Mouse (Mus musculus): Measurements from ENCODE around the gene Elf2. TPM values are rescaled to one million over a fixed set of nuclear protein-coding genes. Genes with fewer than 3 reads are reported as not detected.
A peak's percentile ranks its signal among the peaks of the same experiment; 100 is the strongest.

Gene Elf2
- polyA plus RNA-seq, 2 experiments: 59.3 to 61.4 TPM

DNA sequence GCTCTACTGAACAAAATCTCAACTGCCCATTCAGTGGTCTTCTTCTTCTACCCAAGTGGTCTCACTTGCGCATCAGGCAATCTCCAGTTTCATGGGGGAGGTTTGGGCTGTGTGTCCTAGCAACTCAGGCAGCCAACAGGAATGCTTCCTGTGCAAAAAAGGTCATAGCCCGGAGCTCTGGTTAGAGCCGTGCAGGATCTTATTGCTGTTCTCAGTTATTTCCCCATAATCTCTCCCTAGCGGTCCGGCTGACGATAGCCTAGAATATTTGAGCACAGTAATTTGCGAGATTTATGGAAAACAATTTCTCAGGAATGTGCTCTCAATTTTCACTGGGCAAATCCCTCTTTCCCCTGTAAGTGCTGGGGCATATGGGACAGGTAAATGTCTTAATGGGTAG is 133.9 kb downstream of the Elf2 start:
- no peak overlapping the region for H3K4me2 ChIP-seq (replicated peaks; ENCODE audit: low read depth, low read length, severe bottlenecking)
- 0 out of 2 replicates have a peak, but pooled peaks cover 8% of the 10 kb centered on the region for H3K4me1 ChIP-seq (ENCODE audit: control insufficient read depth, insufficient read depth, low read length)
- no peak for TF ChIP-seq POLR2A (IDR thresholded peaks at IDR 0.05; ENCODE audit: borderline replicate concordance, extremely low read depth, insufficient read depth, insufficient read length)
- H3K36me3 ChIP-seq (ENCODE audit: control insufficient read depth, insufficient read depth, low read length): no peaks in the 10 kb centered on the region
- H3K27ac ChIP-seq (replicated peaks; ENCODE audit: low read depth, low read length): no peak overlapping the region
- H3K4me3 ChIP-seq (replicated peaks; ENCODE audit: low read length): no peak overlapping the region
- H3K9me3 ChIP-seq (ENCODE audit: control insufficient read depth, low read length): no peaks in the 10 kb centered on the region
- ATAC-seq (ENCODE audit: low FRiP score, low read depth) (peak; percentile 82), DNase-seq (ENCODE audit: low spot score) (peak; percentile 61)
- 19% methylated on average over 7 of the region's 7 CpGs for WGBS
- no peak overlapping the region for H3K9ac ChIP-seq (ENCODE audit: low read depth, low read length, severe bottlenecking)
- H3K27me3 ChIP-seq (ENCODE audit: control insufficient read depth, insufficient read depth, low read length): no peaks in the 10 kb centered on the region

DNA sequence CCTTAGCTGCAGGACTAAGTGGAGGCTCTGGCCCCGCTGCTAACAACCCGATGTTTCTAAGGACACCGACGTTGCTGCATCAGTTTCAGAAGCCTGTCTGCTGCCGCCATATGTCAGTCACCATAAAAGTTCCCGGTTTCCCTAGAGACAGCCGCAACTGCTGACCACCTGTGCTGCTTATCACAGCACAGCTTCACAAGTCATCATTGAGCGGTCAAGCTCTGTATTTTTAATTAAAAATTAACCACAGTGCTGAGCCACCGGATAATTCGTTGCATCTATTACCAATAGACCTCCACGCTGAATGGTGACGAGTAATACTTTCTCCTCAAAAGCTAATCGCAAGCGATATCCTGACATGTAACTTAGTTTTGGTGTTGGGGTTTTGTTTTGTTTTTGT is 135.6 kb downstream of the Elf2 start:
- H3K36me3 ChIP-seq (ENCODE audit: control insufficient read depth, insufficient read depth, low read length): no peaks in the 10 kb centered on the region
- WGBS: 86% methylated on average over 14 of the region's 14 CpGs
- H3K27me3 ChIP-seq (ENCODE audit: control insufficient read depth, insufficient read depth, low read length): no peaks in the 10 kb centered on the region
- H3K4me2 ChIP-seq (replicated peaks; ENCODE audit: low read depth, low read length, severe bottlenecking): no peak overlapping the region
- ATAC-seq (ENCODE audit: low FRiP score, low read depth): no peak
- no peak for DNase-seq (ENCODE audit: low spot score)
- TF ChIP-seq POLR2A (IDR thresholded peaks at IDR 0.05; ENCODE audit: borderline replicate concordance, extremely low read depth, insufficient read depth, insufficient read length): no peak
- H3K9me3 ChIP-seq (ENCODE audit: control insufficient read depth, low read length): no peaks in the 10 kb centered on the region
- H3K4me3 ChIP-seq (replicated peaks; ENCODE audit: low read length): no peak overlapping the region
- 0 out of 2 replicates have a peak, but pooled peaks cover 9% of the 10 kb centered on the region for H3K4me1 ChIP-seq (ENCODE audit: control insufficient read depth, insufficient read depth, low read length)
- H3K9ac ChIP-seq (ENCODE audit: low read depth, low read length, severe bottlenecking): no peak overlapping the region
- H3K27ac ChIP-seq (replicated peaks; ENCODE audit: low read depth, low read length): no peak overlapping the region

DNA sequence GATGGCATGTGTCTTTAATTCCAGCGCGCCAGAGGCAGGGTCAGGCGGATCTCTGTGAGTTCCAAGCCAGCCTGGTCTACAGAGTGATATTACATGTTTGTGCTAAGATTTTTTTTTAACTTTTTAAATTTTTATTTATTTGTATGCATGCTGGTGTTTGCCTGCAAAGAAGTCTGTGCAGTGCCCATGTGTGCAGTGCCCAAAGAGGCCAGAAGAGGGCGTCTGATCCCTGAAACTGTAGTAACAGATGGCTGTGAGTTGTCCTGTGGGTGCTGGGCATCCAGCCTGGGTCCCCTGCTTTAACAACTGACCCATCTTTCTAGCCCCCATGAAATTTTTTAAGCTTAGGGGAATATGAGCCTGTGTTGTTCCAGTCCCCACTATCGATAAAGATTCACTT is 136.0 kb downstream of the Elf2 start:
- Histone ChIP-seq H3K36me3 (ENCODE audit: control insufficient read depth, insufficient read depth, low read length) (no peaks in the 10 kb centered on the region), H3K4me2 (replicated peaks; ENCODE audit: low read depth, low read length, severe bottlenecking) (no peak overlapping the region), H3K27ac (replicated peaks; ENCODE audit: low read depth, low read length) (no peak overlapping the region), H3K4me1 (ENCODE audit: control insufficient read depth, insufficient read depth, low read length) (0 out of 2 replicates have a peak, but pooled peaks cover 9% of the 10 kb centered on the region), H3K4me3 (replicated peaks; ENCODE audit: low read length) (no peak overlapping the region), H3K9me3 (ENCODE audit: control insufficient read depth, low read length) (no peaks in the 10 kb centered on the region), H3K27me3 (ENCODE audit: control insufficient read depth, insufficient read depth, low read length) (no peaks in the 10 kb centered on the region), H3K9ac (ENCODE audit: low read depth, low read length, severe bottlenecking) (no peak overlapping the region)
- WGBS: 85% methylated on average over 5 of the region's 5 CpGs
- no peak for TF ChIP-seq POLR2A (IDR thresholded peaks at IDR 0.05; ENCODE audit: borderline replicate concordance, extremely low read depth, insufficient read depth, insufficient read length)
- DNase-seq (ENCODE audit: low spot score): no peak
- ATAC-seq (ENCODE audit: low FRiP score, low read depth): no peak

GRCm38 (mm10) chr3:51203906-51204305 is 136.6 kb downstream of the Elf2 start:
- H3K4me2 ChIP-seq (replicated peaks; ENCODE audit: low read depth, low read length, severe bottlenecking): no peak overlapping the region
- no peak overlapping the region for H3K27ac ChIP-seq (replicated peaks; ENCODE audit: low read depth, low read length)
- H3K4me1 ChIP-seq (ENCODE audit: control insufficient read depth, insufficient read depth, low read length): 0 out of 2 replicates have a peak, but pooled peaks cover 9% of the 10 kb centered on the region
- TF ChIP-seq POLR2A (IDR thresholded peaks at IDR 0.05; ENCODE audit: borderline replicate concordance, extremely low read depth, insufficient read depth, insufficient read length): no peak
- WGBS: 79% methylated on average over 6 of the region's 6 CpGs
- H3K4me3 ChIP-seq (replicated peaks; ENCODE audit: low read length): no peak overlapping the region
- DNase-seq (ENCODE audit: low spot score) (no peak), ATAC-seq (ENCODE audit: low FRiP score, low read depth) (no peak)
- H3K9me3 ChIP-seq (ENCODE audit: control insufficient read depth, low read length): no peaks in the 10 kb centered on the region
- H3K36me3 ChIP-seq (ENCODE audit: control insufficient read depth, insufficient read depth, low read length): no peaks in the 10 kb centered on the region
- H3K9ac ChIP-seq (ENCODE audit: low read depth, low read length, severe bottlenecking): no peak overlapping the region
- no peaks in the 10 kb centered on the region for H3K27me3 ChIP-seq (ENCODE audit: control insufficient read depth, insufficient read depth, low read length)

Small RNA genes lying within 50 kb of the gene (microRNA-seq; reads per million reads assigned to microRNA genes)
- gene Gm24282: not detected

Other genes starting within 250 kb of the Elf2 start
- gene Noct, start 116.2 kb downstream of the Elf2 start, polyA plus RNA-seq (2012; rRNA removed): 18.0 and 23.3 TPM in 2 replicates
- gene Noct, start 116.2 kb downstream of the Elf2 start, polyA plus RNA-seq (2014; fragmentation: Nextera tagmentation; extraction: Ambion mirVana): 10.0 and 11.7 TPM in 2 replicates
- 3.1 TPM in 2 replicates for gene Mgarp, start 56.1 kb upstream of the Elf2 start, polyA plus RNA-seq (2012; rRNA removed)
- 4.0 and 4.9 TPM in 2 replicates for gene Mgarp, start 56.1 kb upstream of the Elf2 start, polyA plus RNA-seq (2014; fragmentation: Nextera tagmentation; extraction: Ambion mirVana)
- 249 and 276 TPM in 2 replicates for gene Ndufc1, start 68.3 kb upstream of the Elf2 start, polyA plus RNA-seq (2012; rRNA removed)
- gene Ndufc1, start 68.3 kb upstream of the Elf2 start, polyA plus RNA-seq (2014; fragmentation: Nextera tagmentation; extraction: Ambion mirVana): 624 and 640 TPM in 2 replicates
- 22.4 and 26.9 TPM in 2 replicates for gene Naa15, start 74.5 kb upstream of the Elf2 start, polyA plus RNA-seq (2012; rRNA removed)
- 37.4 and 37.8 TPM in 2 replicates for gene Naa15, start 74.5 kb upstream of the Elf2 start, polyA plus RNA-seq (2014; fragmentation: Nextera tagmentation; extraction: Ambion mirVana)
- 16.2 and 16.5 TPM in 2 replicates for gene Rab33b, start 143.3 kb upstream of the Elf2 start, polyA plus RNA-seq (2012; rRNA removed)
- gene Rab33b, start 143.3 kb upstream of the Elf2 start, polyA plus RNA-seq (2014; fragmentation: Nextera tagmentation; extraction: Ambion mirVana): 24.9 and 25.4 TPM in 2 replicates
- 19.6 and 21.5 TPM in 2 replicates for gene Setd7, start 220.2 kb upstream of the Elf2 start, polyA plus RNA-seq (2012; rRNA removed)
- gene Setd7, start 220.2 kb upstream of the Elf2 start, polyA plus RNA-seq (2014; fragmentation: Nextera tagmentation; extraction: Ambion mirVana): 5.7 and 6.1 TPM in 2 replicates

Measured in limb, embryonic 14.5 days (tissue).